Mouse (Mus musculus): Measurements from ENCODE around the gene Tle4. TPM values are rescaled to one million over a fixed set of nuclear protein-coding genes. Genes with fewer than 3 reads are reported as not detected.

Tle4 gene
- polyA plus RNA-seq, 1 experiment from 2014 or later, result 9.4 TPM

GRCm38 (mm10) chr19:14414957-14415356 is 182.9 kb downstream of the Tle4 start:
- H3K4me1 ChIP-seq (ENCODE audit: control insufficient read depth, insufficient read depth, low read length), result no peaks in the 10 kb centered on the region
- no peak overlapping the region for H3K27ac ChIP-seq (ENCODE audit: low read depth, low read length)
- H3K9me3 ChIP-seq (replicated peaks; ENCODE audit: control insufficient read depth, low read length), result no peaks in the 10 kb centered on the region
- ATAC-seq (replicated peaks; ENCODE audit: insufficient number of reproducible peaks, low FRiP score, low TSS enrichment), result no peak
- peaks cover 34% of the 10 kb centered on the region for H3K27me3 ChIP-seq (ENCODE audit: control insufficient read depth, insufficient read depth, low read length)
- no peak overlapping the region for H3K4me3 ChIP-seq (ENCODE audit: low read depth, low read length)
- no peaks in the 10 kb centered on the region for H3K36me3 ChIP-seq (ENCODE audit: control insufficient read depth, insufficient read depth, low read length)
- no peak overlapping the region for H3K4me2 ChIP-seq
- WGBS (ENCODE audit: insufficient replicate concordance), result 26% methylated on average over 4 of the region's 4 CpGs
- no peak overlapping the region for H3K9ac ChIP-seq (ENCODE audit: low read depth, low read length)

GRCm38 (mm10) chr19:14406603-14407002 is 191.2 kb downstream of the Tle4 start:
- no peak overlapping the region for H3K4me2 ChIP-seq
- H3K4me1 ChIP-seq (ENCODE audit: control insufficient read depth, insufficient read depth, low read length), result 0 out of 2 replicates have a peak, but pooled peaks cover 2% of the 10 kb centered on the region
- H3K9ac ChIP-seq (ENCODE audit: low read depth, low read length), result no peak overlapping the region
- H3K27me3 ChIP-seq (ENCODE audit: control insufficient read depth, insufficient read depth, low read length), result peaks cover 16% of the 10 kb centered on the region
- H3K4me3 ChIP-seq (ENCODE audit: low read depth, low read length), result no peak overlapping the region
- no peak for ATAC-seq (replicated peaks; ENCODE audit: insufficient number of reproducible peaks, low FRiP score, low TSS enrichment)
- 32% methylated on average over 10 of the region's 10 CpGs for WGBS (ENCODE audit: insufficient replicate concordance)
- H3K27ac ChIP-seq (ENCODE audit: low read depth, low read length), result no peak overlapping the region
- no peaks in the 10 kb centered on the region for H3K36me3 ChIP-seq (ENCODE audit: control insufficient read depth, insufficient read depth, low read length)
- H3K9me3 ChIP-seq (replicated peaks; ENCODE audit: control insufficient read depth, low read length), result no peaks in the 10 kb centered on the region

All from heart, embryonic 11.5 days (tissue).